9 mouse cellular contexts compared by ENCODE assay signal in the genomic region with DNA sequence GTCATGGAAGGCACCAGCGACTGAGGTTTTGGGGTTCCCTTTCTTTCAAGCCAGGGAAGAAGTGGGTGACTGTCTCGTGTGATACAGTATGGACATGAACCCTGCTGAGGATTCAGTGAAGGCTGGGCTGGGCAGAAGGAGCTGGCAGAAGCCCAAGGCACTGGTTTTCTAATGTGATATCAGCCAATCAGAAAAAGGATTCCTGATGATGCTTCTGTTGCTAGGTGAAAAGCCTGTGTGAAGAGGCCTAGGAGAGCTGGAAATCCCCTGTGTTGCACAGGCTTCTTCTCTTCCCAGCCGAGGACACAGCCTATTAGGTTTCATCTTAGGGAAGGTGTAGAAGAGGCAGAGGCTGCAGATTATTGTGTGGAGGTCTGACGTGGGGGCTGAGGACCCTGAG. TPM values are rescaled to one million over a fixed set of nuclear protein-coding genes. Genes with fewer than 3 reads are reported as not detected.
A peak's percentile ranks its signal among the peaks of the same experiment; 100 is the strongest.
DNase-seq lines count a peak whose midpoint lies in the region; ATAC-seq and TF ChIP-seq lines count a peak whose summit lies in the region.
"Had no signal": no experiment of that assay in that cellular context is flagged by ENCODE, and none has a peak within 500 bp of the region (broad histone marks: within the 10 kb centered on the region; RNA-seq: fewer than 3 reads in every experiment).

No protein-coding gene starts in this region.

- ATAC-seq in inflammation-experienced regulatory T-cells, adult 6 months: peak; percentile 79
- ATAC-seq in midbrain, postnatal 0 days (ENCODE audit: low FRiP score): peak; percentile 61; the same call in 1 of the 2 replicates

- TF ChIP-seq CTCF in midbrain, postnatal 0 days (IDR thresholded peaks at IDR 0.05): no peak

- DNase-seq in gastrocnemius, adult 18-20 months (ENCODE audit: low spot score): peak; percentile 76
- no peak for DNase-seq in gastrocnemius, postnatal 25 days
- DNase-seq in cerebellum, adult 11-12 months: peak; percentile 7
- peak; percentile 31 to 53 for DNase-seq in frontal cortex, postnatal 14 days (ENCODE audit: low spot score in 2 of 2)
- peak; percentile 51 to 60 for DNase-seq in left cerebral cortex, adult 18-20 months (ENCODE audit: low spot score in 2 of 2)
- DNase-seq in midbrain, postnatal 0 days (ENCODE audit: low spot score): peak; percentile 91
- DNase-seq in spleen, adult 18-20 months: peak; percentile 67 to 76

- WGBS in midbrain, postnatal 0 days: 22% methylated on average over 4 of the region's 4 CpGs

- H3K27ac ChIP-seq in midbrain, postnatal 0 days (ENCODE audit: low read depth, low read length): no peak overlapping the region
- H3K27ac ChIP-seq: limb, embryonic 15.5 days had no signal

- peaks cover 7% of the 10 kb centered on the region; the same call in 1 of the 2 replicates for H3K27me3 ChIP-seq in midbrain, postnatal 0 days (ENCODE audit: insufficient read depth, low read length)

- H3K4me2 ChIP-seq in midbrain, postnatal 0 days (ENCODE audit: low read depth, low read length, poor library complexity, severe bottlenecking): no peak overlapping the region
- H3K4me2 ChIP-seq: limb, embryonic 15.5 days had no signal

- no peak overlapping the region; the same call in 1 of the 2 replicates for H3K9ac ChIP-seq in midbrain, postnatal 0 days (replicated peaks; ENCODE audit: low read length, poor library complexity, severe bottlenecking)
- H3K9ac ChIP-seq: limb, embryonic 15.5 days had no signal

- H3K4me1 ChIP-seq in midbrain, postnatal 0 days (ENCODE audit: insufficient read depth, low read length): peaks cover 7% of the 10 kb centered on the region

- H3K9me3 ChIP-seq in midbrain, postnatal 0 days (ENCODE audit: low read length): no peaks in the 10 kb centered on the region
- H3K9me3 ChIP-seq: limb, embryonic 15.5 days had no signal

- no peak overlapping the region for H3K4me3 ChIP-seq in midbrain, postnatal 0 days (ENCODE audit: low read depth, low read length)
- H3K4me3 ChIP-seq: limb, embryonic 15.5 days had no signal

- H3K36me3 ChIP-seq in midbrain, postnatal 0 days (ENCODE audit: insufficient read depth, low read length): no peaks in the 10 kb centered on the region
- H3K36me3 ChIP-seq: limb, embryonic 15.5 days had no signal

RNA-seq across cellular contexts. Expression of a gene that starts 4.0 kb away (rescaled TPM):
- total RNA-seq in gastrocnemius, adult 18-20 months (2021): 1 to 10 TPM; 3.0 to 4.8 TPM
- total RNA-seq in gastrocnemius, postnatal 25 days (2021): 1 to 10 TPM; 2.7 to 3.3 TPM
- 10 to 100 TPM in 2 of 3 experiments, 1 to 10 TPM in 1; 4.3 to 76.2 (median 34.9) TPM for polyA plus RNA-seq in inflammation-experienced regulatory T-cells, adult 6 months (2017; shearing (Covaris generic))
- 1 to 10 TPM; 3.2 to 5.2 TPM for total RNA-seq in left cerebral cortex, adult 18-20 months (2021)
- 0.57 and 1.4 TPM in 2 replicates for total RNA-seq in midbrain, postnatal 0 days (2014; rRNA removed)
- 1.5 and 2.7 TPM in 2 replicates for polyA plus RNA-seq in midbrain, postnatal 0 days (2015; fragmentation: Nextera tagmentation; extraction: Ambion mirVana)

RNA-seq across cellular contexts. Expression of a gene that starts 22.8 kb away (rescaled TPM):
- total RNA-seq in gastrocnemius, adult 18-20 months (2021): under 1 TPM; 0.14 to 0.33 TPM
- under 1 TPM in 1 of 2 experiments, not detected in 1; 0.13 TPM for total RNA-seq in gastrocnemius, postnatal 25 days (2021)
- polyA plus RNA-seq in inflammation-experienced regulatory T-cells, adult 6 months (2017; shearing (Covaris generic)): 10 to 100 TPM in 2 of 3 experiments, 1 to 10 TPM in 1; 8.4 to 87.4 (median 63.4) TPM
- under 1 TPM; 0.40 to 0.44 TPM for total RNA-seq in left cerebral cortex, adult 18-20 months (2021)
- 1.1 and 1.2 TPM in 2 replicates for total RNA-seq in midbrain, postnatal 0 days (2014; rRNA removed)
- 0.31 and 0.55 TPM in 2 replicates for polyA plus RNA-seq in midbrain, postnatal 0 days (2015; fragmentation: Nextera tagmentation; extraction: Ambion mirVana)
- polyA plus RNA-seq: limb, embryonic 15.5 days had no signal

RNA-seq across cellular contexts. Expression of a gene that starts 26.1 kb away (rescaled TPM):
- total RNA-seq in gastrocnemius, adult 18-20 months (2021): 1 to 10 TPM; 3.7 to 5.9 TPM
- total RNA-seq in gastrocnemius, postnatal 25 days (2021): 1 to 10 TPM; 4.4 to 4.5 TPM
- 10 to 100 TPM in 2 of 3 experiments, 1 to 10 TPM in 1; 9.3 to 75.1 (median 44.7) TPM for polyA plus RNA-seq in inflammation-experienced regulatory T-cells, adult 6 months (2017; shearing (Covaris generic))
- 1 to 10 TPM; 4.5 to 5.9 TPM for total RNA-seq in left cerebral cortex, adult 18-20 months (2021)
- 0.66 TPM in 1 of 2 replicates, not detected in the other for total RNA-seq in midbrain, postnatal 0 days (2014; rRNA removed)
- 0.29 and 0.81 TPM in 2 replicates for polyA plus RNA-seq in midbrain, postnatal 0 days (2015; fragmentation: Nextera tagmentation; extraction: Ambion mirVana)

RNA-seq across cellular contexts. Expression of a gene that starts 44.2 kb away (rescaled TPM):
- total RNA-seq in gastrocnemius, adult 18-20 months (2021): 1 to 10 TPM; 3.9 to 5.6 TPM
- 1 to 10 TPM; 3.9 to 5.5 TPM for total RNA-seq in gastrocnemius, postnatal 25 days (2021)
- 10 to 100 TPM; 15.0 to 67.6 (median 57.7) TPM for polyA plus RNA-seq in inflammation-experienced regulatory T-cells, adult 6 months (2017; shearing (Covaris generic))
- total RNA-seq in left cerebral cortex, adult 18-20 months (2021): 1 to 10 TPM; 4.0 to 6.0 TPM
- total RNA-seq in midbrain, postnatal 0 days (2014; rRNA removed): 0.88 and 1.7 TPM in 2 replicates
- polyA plus RNA-seq in midbrain, postnatal 0 days (2015; fragmentation: Nextera tagmentation; extraction: Ambion mirVana): 5.0 and 5.2 TPM in 2 replicates

RNA-seq across cellular contexts. Expression of a gene that starts 58.2 kb away (rescaled TPM):
- total RNA-seq in gastrocnemius, adult 18-20 months (2021): 1 to 10 TPM; 4.1 to 6.6 TPM
- 1 to 10 TPM; 4.3 to 5.1 TPM for total RNA-seq in gastrocnemius, postnatal 25 days (2021)
- 100 to 1,000 TPM in 2 of 3 experiments, 10 to 100 TPM in 1; 94.0 to 181 (median 103) TPM for polyA plus RNA-seq in inflammation-experienced regulatory T-cells, adult 6 months (2017; shearing (Covaris generic))
- total RNA-seq in left cerebral cortex, adult 18-20 months (2021): 10 to 100 TPM; 10.7 to 11.7 TPM
- total RNA-seq in midbrain, postnatal 0 days (2014; rRNA removed): 1.8 and 2.0 TPM in 2 replicates
- polyA plus RNA-seq in midbrain, postnatal 0 days (2015; fragmentation: Nextera tagmentation; extraction: Ambion mirVana): 2.9 and 4.2 TPM in 2 replicates
